Mouse (Mus musculus) G1E (cell line): ENCODE data around the gene Spout1.

Source experiments
- CTCF ChIP-seq: IDR thresholded peaks from 2 replicates; pipeline ENCODE4 v1.5.1; 2012; ENCODE audit warnings: low read depth, low read length, inconsistent platforms, mixed read lengths
- GATA1 ChIP-seq: IDR thresholded peaks from 2 replicates; pipeline ENCODE4 v1.6.1; 2012; ENCODE audit warnings: borderline replicate concordance, low read length, inconsistent platforms, mixed read lengths

DNA sequence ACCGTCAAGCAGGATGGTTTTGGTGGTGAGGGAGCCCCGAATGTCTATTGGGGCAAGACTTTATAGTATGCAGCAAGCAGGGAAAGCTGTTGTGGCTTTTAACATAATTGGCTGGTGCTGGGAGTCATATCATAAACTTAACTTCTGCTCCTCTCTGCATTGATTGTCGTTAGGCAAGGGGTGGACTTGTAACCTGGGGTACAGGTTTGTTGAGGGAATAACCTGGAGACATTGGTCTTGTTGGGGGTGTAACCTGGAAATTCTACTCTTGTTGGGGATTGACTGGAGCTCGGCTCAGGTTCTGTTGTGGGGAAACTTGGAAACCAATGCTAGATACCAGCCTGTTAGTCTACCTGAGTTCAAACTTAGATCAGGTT lies 33.9 kb upstream of the Spout1 start:
- TF ChIP-seq CTCF (no peak), GATA1 (no peak)
